In genomic region chr3:105392611-105393514, GRCm38 (mm10) we compare ENCODE assay signal across 9 mouse cellular contexts. TPM values are rescaled to one million over a fixed set of nuclear protein-coding genes. Genes with fewer than 3 reads are reported as not detected.
DNase-seq lines count a peak whose midpoint lies in the region; ATAC-seq and TF ChIP-seq lines count a peak whose summit lies in the region.
"Had no signal": no experiment of that assay in that cellular context is flagged by ENCODE, and none has a peak within 500 bp of the region (broad histone marks: within the 10 kb centered on the region; RNA-seq: fewer than 3 reads in every experiment).

No protein-coding gene starts in this region.

- no peaks in the 10 kb centered on the region for H3K79me2 ChIP-seq in CH12.LX (replicated peaks; ENCODE audit: control insufficient read depth, extremely low read depth, insufficient read depth, poor library complexity, severe bottlenecking)

- dilution Hi-C loops in CH12.LX (cut with MboI; ENCODE audit: extremely low pct_ligation_motif_present, extremely low pct_unique_long_range_greater_than_20kb, low sequenced_read_pairs), result no loop called here

- 48% methylated on average over 8 of the region's 8 CpGs for WGBS in heart, embryonic 11.5 days (ENCODE audit: insufficient replicate concordance)

- no peaks in the 10 kb centered on the region for H3K36me3 ChIP-seq in heart, embryonic 11.5 days (ENCODE audit: control insufficient read depth, insufficient read depth, low read length)
- H3K36me3 ChIP-seq in CH12.LX (replicated peaks in 1 of 2; ENCODE audit: control insufficient read depth in 1 of 2, insufficient read depth in 1 of 2, low read length in 1 of 2), result no peaks in the 10 kb centered on the region
- H3K36me3 ChIP-seq: limb, embryonic 15.5 days had no signal

- H3K9me3 ChIP-seq in heart, embryonic 11.5 days (replicated peaks; ENCODE audit: control insufficient read depth, low read length), result no peaks in the 10 kb centered on the region
- H3K9me3 ChIP-seq in CH12.LX (replicated peaks; ENCODE audit: low read length), result no peaks in the 10 kb centered on the region
- H3K9me3 ChIP-seq: limb, embryonic 15.5 days had no signal

- ATAC-seq in heart, embryonic 11.5 days (replicated peaks; ENCODE audit: insufficient number of reproducible peaks, low FRiP score, low TSS enrichment), result no peak
- ATAC-seq in hematopoietic stem cell, adult 5-6 weeks (replicated peaks in 1 of 2; ENCODE audit: insufficient read depth in 1 of 2, low FRiP score in 2 of 2, low TSS enrichment in 1 of 2, low read depth in 1 of 2, poor library complexity in 2 of 2, severe bottlenecking in 2 of 2), result peak; percentile 51 to 54

- H3K9ac ChIP-seq in heart, embryonic 11.5 days (ENCODE audit: low read depth, low read length), result no peak overlapping the region
- H3K9ac ChIP-seq in CH12.LX (ENCODE audit: insufficient read depth, low read depth), result no peak overlapping the region
- H3K9ac ChIP-seq: limb, embryonic 15.5 days had no signal

- no peak for TF ChIP-seq CTCF in CH12.LX (conservative IDR thresholded peaks at IDR 0.05 in 1 of 2, IDR thresholded peaks at IDR 0.05 in 1 of 2; ENCODE audit: low read depth in 2 of 2, low read length in 2 of 2)

- no peaks in the 10 kb centered on the region for H3K4me1 ChIP-seq in heart, embryonic 11.5 days (ENCODE audit: control insufficient read depth, insufficient read depth, low read length)
- H3K4me1 ChIP-seq in CH12.LX (ENCODE audit: control insufficient read depth in 1 of 2, insufficient read depth in 2 of 2), result peaks cover 13 to 28% of the 10 kb centered on the region in 2 experiments
- H3K4me1 ChIP-seq: limb, embryonic 15.5 days had no signal

- H3K4me3 ChIP-seq in heart, embryonic 11.5 days (ENCODE audit: low read depth, low read length), result no peak overlapping the region
- H3K4me3 ChIP-seq in CH12.LX (replicated peaks in 1 of 3; ENCODE audit: low read depth in 2 of 3, low read length in 2 of 3, poor library complexity in 1 of 3), result no peak overlapping the region
- H3K4me3 ChIP-seq: limb, embryonic 15.5 days had no signal

- H3K4me2 ChIP-seq in heart, embryonic 11.5 days, result no peak overlapping the region
- H3K4me2 ChIP-seq in CH12.LX (ENCODE audit: insufficient read depth, low read depth, poor library complexity, severe bottlenecking), result no peak overlapping the region
- H3K4me2 ChIP-seq: limb, embryonic 15.5 days had no signal

- H3K27ac ChIP-seq in heart, embryonic 11.5 days (ENCODE audit: low read depth, low read length), result no peak overlapping the region; the same call in 1 of the 2 replicates
- H3K27ac ChIP-seq in CH12.LX (ENCODE audit: insufficient read depth, low read depth), result no peak overlapping the region
- H3K27ac ChIP-seq: limb, embryonic 15.5 days had no signal

- no peak for TF ChIP-seq POLR2A in CH12.LX (IDR thresholded peaks at IDR 0.05; ENCODE audit: low read depth, low read length)

- TF ChIP-seq EP300 in CH12.LX (IDR thresholded peaks at IDR 0.05; ENCODE audit: low read length), result peak; percentile 77

- no peaks in the 10 kb centered on the region for H3K27me3 ChIP-seq in heart, embryonic 11.5 days (ENCODE audit: control insufficient read depth, insufficient read depth, low read length)
- H3K27me3 ChIP-seq in CH12.LX (replicated peaks), result peaks cover 13% of the 10 kb centered on the region
- H3K27me3 ChIP-seq: limb, embryonic 15.5 days had no signal

- DNase-seq in heart, adult 18-20 months, result peak; percentile 56 to 74
- peak; percentile 18 for DNase-seq in CH12.LX (ENCODE audit: extremely low read depth)
- DNase-seq in cerebellum, adult 9-11 months, result peak; percentile 60
- peak; percentile 65 for DNase-seq in lung, postnatal 36 days
- peak; percentile 64 for DNase-seq in testis, postnatal 14 days (ENCODE audit: low spot score)
- no peak for DNase-seq in frontal cortex, postnatal 36 days (ENCODE audit: low spot score in 2 of 2)

- no peak for TF ChIP-seq RAD21 in CH12.LX (IDR thresholded peaks at IDR 0.05; ENCODE audit: low read depth, low read length)

- in situ Hi-C loops in CH12.LX (cut with MboI; ENCODE audit: low pct_ligation_motif_present, low pct_unique_long_range_greater_than_20kb, low sequenced_read_pairs), result no loop called here

TF ChIP-seq in CH12.LX, 34 proteins besides CTCF, POLR2A, EP300 and RAD21:
- TF ChIP-seq TCF12 (IDR thresholded peaks at IDR 0.05; ENCODE audit: low read depth, low read length) (0 out of 2 replicates have a peak, but pooled peaks have one; percentile 49), ELF1 (IDR thresholded peaks at IDR 0.05; ENCODE audit: low read depth, low read length) (no peak), IRF4 (IDR thresholded peaks at IDR 0.05; ENCODE audit: low read depth, low read length) (peak; percentile 85), MYC (IDR thresholded peaks at IDR 0.05; ENCODE audit: low read depth, low read length) (0 out of 2 replicates have a peak, but pooled peaks have one; percentile 14), ETS1 (conservative IDR thresholded peaks at IDR 0.05; ENCODE audit: low read depth, low read length) (peak; percentile 38; the same call in 1 of the 2 replicates), BHLHE40 (IDR thresholded peaks at IDR 0.05; ENCODE audit: low read depth, low read length) (peak; percentile 30; the same call in 1 of the 2 replicates), NELFE (IDR thresholded peaks at IDR 0.05; ENCODE audit: low read depth, low read length) (no peak), MAFK (IDR thresholded peaks at IDR 0.05; ENCODE audit: insufficient replicate concordance, low read length) (peak; percentile 66), POLR2AphosphoS2 (IDR thresholded peaks at IDR 0.05; ENCODE audit: low read depth, low read length) (no peak), MEF2A (IDR thresholded peaks at IDR 0.05; ENCODE audit: borderline replicate concordance, low read depth, low read length) (peak; percentile 88)

RNA-seq across cellular contexts. Expression of gene Kcnd3, which starts 59.3 kb away (rescaled TPM):
- 1 to 10 TPM; 8.2 to 8.5 TPM for total RNA-seq in heart, adult 18-20 months (2021)
- polyA plus RNA-seq in heart, embryonic 11.5 days (2014; fragmentation: Nextera tagmentation; extraction: Ambion mirVana), result 0.54 and 0.56 TPM in 2 replicates
- total RNA-seq in CH12.LX (2012; rRNA removed) (not detected in 2 replicates), CH12.LX (2014; rRNA removed) (not detected in 2 replicates)
- polyA plus RNA-seq in CH12.LX (2012; ENCODE audit: insufficient read length, low read depth), result not detected in 2 replicates
- 1.2 and 1.6 TPM in 2 replicates for total RNA-seq in hematopoietic stem cell, adult 5-6 weeks (2017)

Comparison
In these comparisons a context has a peak if more than half of its experiments do, and no peak if none do; other contexts are left out.
1. DNase-seq: peak in heart, adult 18-20 months (2 of 2), CH12.LX (single experiment), cerebellum, adult 9-11 months (single experiment), lung, postnatal 36 days (single experiment) and testis, postnatal 14 days (single experiment); none in frontal cortex, postnatal 36 days (0 of 2).